In the genomic region with DNA sequence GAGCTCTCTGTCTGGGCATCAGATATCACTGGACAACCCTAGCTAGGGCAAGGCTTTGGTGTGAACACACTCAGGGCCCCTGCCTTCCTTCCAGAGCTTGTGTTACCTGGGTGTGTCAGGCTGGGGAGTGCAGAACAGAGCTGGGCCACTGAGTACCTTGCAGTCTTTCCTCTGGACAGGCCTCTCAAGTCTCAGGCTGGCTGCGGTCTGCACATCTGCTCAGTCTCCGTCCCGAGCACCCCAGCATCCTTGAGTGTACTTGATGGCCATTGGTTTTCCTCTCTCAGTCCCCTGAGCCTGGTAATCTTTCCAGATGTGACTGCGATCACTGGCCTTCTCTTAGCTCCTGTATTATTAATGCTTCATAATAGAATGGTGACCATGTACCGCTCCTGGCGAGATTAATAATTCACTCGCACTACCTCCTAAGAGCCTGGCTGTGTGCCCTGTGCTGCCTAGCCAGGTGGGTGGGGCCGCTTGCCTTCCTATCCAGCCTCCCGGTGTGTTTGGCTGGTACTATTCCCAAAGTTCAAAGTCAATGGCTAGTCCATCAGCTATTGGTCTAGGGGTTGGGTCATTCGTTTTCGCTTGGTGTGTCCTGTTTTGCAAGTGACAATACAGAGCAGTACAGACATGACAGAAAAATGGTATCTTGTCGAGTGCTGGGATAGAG, we compare ENCODE assay signal across 10 mouse cellular contexts. TPM values are rescaled to one million over a fixed set of nuclear protein-coding genes. Genes with fewer than 3 reads are reported as not detected.
DNase-seq lines count a peak whose midpoint lies in the region; ATAC-seq and TF ChIP-seq lines count a peak whose summit lies in the region.
"Had no signal": no experiment of that assay in that cellular context is flagged by ENCODE, and none has a peak within 500 bp of the region (broad histone marks: within the 10 kb centered on the region; RNA-seq: fewer than 3 reads in every experiment).

No protein-coding gene starts in this region.

- H3K27ac ChIP-seq in midbrain, embryonic 13.5 days, result no peak overlapping the region
- H3K27ac ChIP-seq in midbrain, embryonic 16.5 days (ENCODE audit: low read length), result no peak overlapping the region
- peak overlapping the region; percentile 90 for H3K27ac ChIP-seq in liver, postnatal 0 days (ENCODE audit: low read depth)
- peak overlapping the region; percentile 86 for H3K27ac ChIP-seq in stomach, embryonic 16.5 days (ENCODE audit: low read length)

- WGBS in midbrain, embryonic 13.5 days, result 89% methylated on average over 12 of the region's 12 CpGs
- 83% methylated on average over 12 of the region's 12 CpGs for WGBS in midbrain, embryonic 16.5 days
- 74% methylated on average over 12 of the region's 12 CpGs for WGBS in liver, postnatal 0 days (ENCODE audit: insufficient replicate concordance)
- 65% methylated on average over 12 of the region's 12 CpGs for WGBS in stomach, embryonic 16.5 days

- H3K27me3 ChIP-seq in midbrain, embryonic 13.5 days, result no peaks in the 10 kb centered on the region
- H3K27me3 ChIP-seq in midbrain, embryonic 16.5 days (ENCODE audit: control insufficient read depth, insufficient read depth, low read depth, low read length), result no peaks in the 10 kb centered on the region
- H3K27me3 ChIP-seq in liver, postnatal 0 days (ENCODE audit: insufficient read depth, low read length), result no peaks in the 10 kb centered on the region
- no peaks in the 10 kb centered on the region for H3K27me3 ChIP-seq in stomach, embryonic 16.5 days (ENCODE audit: control insufficient read depth, insufficient read depth, low read length)

- no peak overlapping the region for H3K9ac ChIP-seq in midbrain, embryonic 13.5 days (replicated peaks)
- H3K9ac ChIP-seq in midbrain, embryonic 16.5 days (ENCODE audit: low read depth, low read length), result no peak overlapping the region
- peak overlapping the region; percentile 44; the same call in 1 of the 2 replicates for H3K9ac ChIP-seq in liver, postnatal 0 days (replicated peaks)
- no peak overlapping the region; the same call in 1 of the 2 replicates for H3K9ac ChIP-seq in stomach, embryonic 16.5 days (ENCODE audit: low read length)

- peak; percentile 47 for DNase-seq in adrenal gland, postnatal 10 days
- DNase-seq in adrenal gland, postnatal 14 days, result no peak
- DNase-seq in liver, postnatal 0 days, result peak; percentile 79
- DNase-seq in left cerebral cortex, postnatal 4 days, result no peak
- no peak for DNase-seq in layer of hippocampus, postnatal 25 days (ENCODE audit: extremely low spot score in 1 of 2, low spot score in 1 of 2)
- DNase-seq: layer of hippocampus, postnatal 36 days had no signal

- 0 out of 2 replicates have a peak, but pooled peaks have one; percentile 12 for ATAC-seq in midbrain, embryonic 13.5 days
- no peak for ATAC-seq in midbrain, embryonic 16.5 days
- ATAC-seq in liver, postnatal 0 days, result peak; percentile 93
- ATAC-seq in stomach, embryonic 16.5 days (ENCODE audit: insufficient read depth, low FRiP score), result peak; percentile 38
- ATAC-seq: forebrain, embryonic 16.5 days had no signal

- no peak overlapping the region for H3K4me2 ChIP-seq in midbrain, embryonic 13.5 days (replicated peaks)
- no peak overlapping the region for H3K4me2 ChIP-seq in midbrain, embryonic 16.5 days (ENCODE audit: low read length)
- peak overlapping the region; percentile 47 for H3K4me2 ChIP-seq in liver, postnatal 0 days (ENCODE audit: low read depth, low read length)
- no peak overlapping the region for H3K4me2 ChIP-seq in stomach, embryonic 16.5 days (ENCODE audit: low read depth, low read length)

- intact Hi-C loops in left cerebral cortex, postnatal 4 days (cut with DNase I), result no loop called here

- no peak for TF ChIP-seq CTCF in liver, postnatal 0 days (IDR thresholded peaks at IDR 0.05; ENCODE audit: low read depth)

- no peak overlapping the region for H3K4me3 ChIP-seq in midbrain, embryonic 13.5 days (replicated peaks)
- H3K4me3 ChIP-seq in midbrain, embryonic 16.5 days (ENCODE audit: low read depth, low read length), result no peak overlapping the region
- no peak overlapping the region for H3K4me3 ChIP-seq in liver, postnatal 0 days (ENCODE audit: low read depth, low read length)
- H3K4me3 ChIP-seq in stomach, embryonic 16.5 days (replicated peaks; ENCODE audit: low read length), result no peak overlapping the region

- H3K9me3 ChIP-seq in midbrain, embryonic 13.5 days, result no peaks in the 10 kb centered on the region
- no peaks in the 10 kb centered on the region for H3K9me3 ChIP-seq in midbrain, embryonic 16.5 days (replicated peaks; ENCODE audit: control insufficient read depth, low read length, poor library complexity, severe bottlenecking)
- H3K9me3 ChIP-seq in liver, postnatal 0 days (ENCODE audit: low read length), result no peaks in the 10 kb centered on the region
- no peaks in the 10 kb centered on the region for H3K9me3 ChIP-seq in stomach, embryonic 16.5 days (replicated peaks; ENCODE audit: control insufficient read depth, low read length)

- H3K4me1 ChIP-seq in midbrain, embryonic 13.5 days (replicated peaks), result peaks cover 44% of the 10 kb centered on the region
- H3K4me1 ChIP-seq in midbrain, embryonic 16.5 days (ENCODE audit: control insufficient read depth, insufficient read depth, low read length), result peaks cover 24% of the 10 kb centered on the region
- peaks cover 43% of the 10 kb centered on the region for H3K4me1 ChIP-seq in liver, postnatal 0 days (ENCODE audit: insufficient read depth)
- H3K4me1 ChIP-seq in stomach, embryonic 16.5 days (ENCODE audit: control insufficient read depth, insufficient read depth, low read length), result peaks cover 70% of the 10 kb centered on the region

- 0 out of 2 replicates have a peak, but pooled peaks have one; percentile 26 for TF ChIP-seq EP300 in liver, postnatal 0 days (IDR thresholded peaks at IDR 0.05; ENCODE audit: low read depth)

- H3K36me3 ChIP-seq in midbrain, embryonic 13.5 days, result peaks cover 35% of the 10 kb centered on the region
- no peaks in the 10 kb centered on the region for H3K36me3 ChIP-seq in midbrain, embryonic 16.5 days (ENCODE audit: control insufficient read depth, insufficient read depth, low read length)
- 0 out of 2 replicates have a peak, but pooled peaks cover 4% of the 10 kb centered on the region for H3K36me3 ChIP-seq in liver, postnatal 0 days (replicated peaks; ENCODE audit: insufficient read depth, low read length)
- no peaks in the 10 kb centered on the region for H3K36me3 ChIP-seq in stomach, embryonic 16.5 days (ENCODE audit: control insufficient read depth, insufficient read depth, low read length)

RNA-seq across cellular contexts. Expression of a gene that starts 34.6 kb away (rescaled TPM):
- total RNA-seq in adrenal gland, postnatal 10 days (2021), result 10 to 100 TPM; 13.9 to 22.1 TPM
- total RNA-seq in adrenal gland, postnatal 14 days (2021), result 16.1 and 17.5 TPM in 2 replicates
- 31.3 and 34.3 TPM in 2 replicates for polyA plus RNA-seq in midbrain, embryonic 13.5 days (2015; fragmentation: Nextera tagmentation; extraction: Ambion mirVana)
- 36.0 and 36.7 TPM in 2 replicates for polyA plus RNA-seq in midbrain, embryonic 16.5 days (2015; fragmentation: Nextera tagmentation; extraction: Ambion mirVana)
- polyA plus RNA-seq in liver, postnatal 0 days (2015; fragmentation: Nextera tagmentation; extraction: Ambion mirVana), result 3.2 and 3.7 TPM in 2 replicates
- 10.5 and 12.1 TPM in 2 replicates for polyA plus RNA-seq in stomach, embryonic 16.5 days (2015; fragmentation: Nextera tagmentation; extraction: Ambion mirVana)
- 10 to 100 TPM; 52.0 to 57.8 TPM for total RNA-seq in left cerebral cortex, postnatal 4 days (2021)
- 10 to 100 TPM; 25.9 to 27.7 TPM for total RNA-seq in layer of hippocampus, postnatal 25 days (2021)

RNA-seq across cellular contexts. Expression of a gene that starts 58.6 kb away (rescaled TPM):
- total RNA-seq in adrenal gland, postnatal 10 days (2021), result 1 to 10 TPM; 4.4 to 6.5 TPM
- total RNA-seq in adrenal gland, postnatal 14 days (2021), result 4.5 and 4.6 TPM in 2 replicates
- polyA plus RNA-seq in midbrain, embryonic 13.5 days (2015; fragmentation: Nextera tagmentation; extraction: Ambion mirVana), result 2.0 and 2.7 TPM in 2 replicates
- polyA plus RNA-seq in midbrain, embryonic 16.5 days (2015; fragmentation: Nextera tagmentation; extraction: Ambion mirVana), result 1.1 and 1.3 TPM in 2 replicates
- 0.09 and 0.11 TPM in 2 replicates for polyA plus RNA-seq in liver, postnatal 0 days (2015; fragmentation: Nextera tagmentation; extraction: Ambion mirVana)
- 2.6 and 2.7 TPM in 2 replicates for polyA plus RNA-seq in stomach, embryonic 16.5 days (2015; fragmentation: Nextera tagmentation; extraction: Ambion mirVana)
- total RNA-seq in left cerebral cortex, postnatal 4 days (2021), result 1 to 10 TPM; 5.0 to 5.2 TPM
- total RNA-seq in layer of hippocampus, postnatal 25 days (2021), result 1 to 10 TPM; 4.5 to 6.1 TPM

Comparison
In these comparisons a context has a peak if more than half of its experiments do, and no peak if none do; other contexts are left out.
1. DNase-seq: peak in adrenal gland, postnatal 10 days (single experiment) and liver, postnatal 0 days (single experiment); none in adrenal gland, postnatal 14 days (single experiment), left cerebral cortex, postnatal 4 days (single experiment) and layer of hippocampus, postnatal 25 days (0 of 2).
2. H3K27ac ChIP-seq: peak in liver, postnatal 0 days (single experiment) and stomach, embryonic 16.5 days (single experiment); none in midbrain, embryonic 13.5 days (single experiment) and midbrain, embryonic 16.5 days (single experiment).